ENCODE assay signal across 8 mouse cellular contexts in the genomic region with DNA sequence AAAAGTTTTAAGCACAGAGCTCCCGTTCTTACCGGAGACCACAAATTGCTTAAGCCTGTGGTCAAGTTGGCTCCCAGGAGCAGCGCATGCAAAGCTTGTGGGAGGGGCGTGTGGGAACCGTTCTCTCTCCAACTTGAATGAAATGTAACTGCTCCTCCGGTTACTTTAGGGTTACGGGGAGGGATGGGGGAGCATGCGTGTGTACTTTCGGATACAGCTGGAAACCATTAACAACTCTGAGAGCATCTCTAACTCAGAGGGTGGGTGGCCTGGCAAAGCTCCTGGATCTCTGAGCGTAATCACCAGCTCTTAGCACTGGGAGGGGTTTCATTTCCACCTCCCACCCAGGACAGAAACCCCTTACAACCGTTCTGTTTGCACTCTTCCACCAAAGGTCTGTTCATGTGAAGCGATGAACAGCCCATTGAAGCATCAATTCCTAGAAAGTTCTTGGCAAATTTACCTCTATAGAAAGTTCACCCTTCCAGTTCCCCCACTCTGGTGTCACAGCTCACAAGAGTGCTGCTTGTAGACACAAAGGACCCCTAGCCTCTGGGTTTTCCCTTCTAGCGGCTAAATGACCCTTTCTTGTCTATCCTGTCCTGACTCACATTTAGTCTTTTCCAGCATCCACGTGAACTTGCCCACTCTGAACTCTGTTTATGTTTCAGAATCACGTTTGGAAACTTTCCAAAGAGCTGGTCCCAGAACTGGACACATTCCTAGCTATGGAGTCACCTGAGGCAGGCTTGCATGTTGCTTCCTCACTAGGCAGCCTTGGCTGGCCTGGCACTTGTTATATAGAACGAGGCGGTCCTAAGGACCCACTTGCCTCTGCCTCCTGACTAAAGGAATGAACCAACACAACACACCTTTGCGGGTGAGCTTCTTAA. TPM values are rescaled to one million over a fixed set of nuclear protein-coding genes. Genes with fewer than 3 reads are reported as not detected.
DNase-seq lines count a peak whose midpoint lies in the region; ATAC-seq and TF ChIP-seq lines count a peak whose summit lies in the region.

No protein-coding gene starts in this region.

- TF ChIP-seq CTCF in brain, embryonic 14.5 days (IDR thresholded peaks at IDR 0.05; ENCODE audit: borderline replicate concordance, extremely low read depth, insufficient read depth, insufficient read length), result no peak

- H3K4me3 ChIP-seq in liver, embryonic 12.5 days, result no peak overlapping the region

- H3K27me3 ChIP-seq in liver, embryonic 12.5 days (replicated peaks), result peaks cover 17% of the 10 kb centered on the region

- H3K4me1 ChIP-seq in liver, embryonic 12.5 days, result peaks cover 18% of the 10 kb centered on the region

- peak; percentile 40 for DNase-seq in gastrocnemius, adult 18-20 months (ENCODE audit: low spot score)
- no peak for DNase-seq in gastrocnemius, adult 8-10 months (ENCODE audit: low spot score in 2 of 2)
- peak; percentile 54 for DNase-seq in brain, embryonic 14.5 days (ENCODE audit: low read depth)
- DNase-seq in heart, postnatal 14 days, result peak; percentile 11 to 20
- DNase-seq in cerebellum, adult 18-20 months, result no peak
- no peak for DNase-seq in thymus, postnatal 4 days
- no peak for DNase-seq in spleen, postnatal 14 days (ENCODE audit: low spot score in 2 of 2)

- WGBS in liver, embryonic 12.5 days (ENCODE audit: insufficient replicate concordance), result 27% methylated on average over 18 of the region's 18 CpGs

- intact Hi-C loops in heart, postnatal 14 days (cut with DNase I), result no loop called here

- H3K27ac ChIP-seq in liver, embryonic 12.5 days, result no peak overlapping the region

- no peak overlapping the region for H3K9ac ChIP-seq in liver, embryonic 12.5 days

- no peak for TF ChIP-seq POLR2A in brain, embryonic 14.5 days (IDR thresholded peaks at IDR 0.05; ENCODE audit: borderline replicate concordance, extremely low read depth, insufficient read depth, insufficient read length, poor library complexity, severe bottlenecking)

- no peaks in the 10 kb centered on the region for H3K36me3 ChIP-seq in liver, embryonic 12.5 days

- H3K4me2 ChIP-seq in liver, embryonic 12.5 days, result peak overlapping the region; percentile 37

- no peak for ATAC-seq in liver, embryonic 12.5 days

- H3K9me3 ChIP-seq in liver, embryonic 12.5 days (replicated peaks), result no peaks in the 10 kb centered on the region

RNA-seq across cellular contexts. Expression of gene Vit, which starts 55.1 kb away (rescaled TPM):
- total RNA-seq in gastrocnemius, adult 18-20 months (2021), result 1 to 10 TPM in 1 of 2 experiments, under 1 TPM in 1; 0.98 to 2.5 TPM
- total RNA-seq in gastrocnemius, adult 8-10 months (2022), result 1 to 10 TPM in 2 of 4 experiments, under 1 TPM in 2; 0.65 to 2.8 (median 1.3) TPM
- 11.0 and 13.5 TPM in 2 replicates for polyA plus RNA-seq in brain, embryonic 14.5 days (2012; rRNA removed)
- total RNA-seq in heart, postnatal 14 days (2021), result 1 to 10 TPM; 1.3 to 1.5 TPM
- polyA plus RNA-seq in liver, embryonic 12.5 days (2016; fragmentation: Nextera tagmentation; extraction: Ambion mirVana), result 0.06 and 0.11 TPM in 2 replicates

Comparison
In these comparisons a context has a peak if more than half of its experiments do, and no peak if none do; other contexts are left out.
1. DNase-seq: peak in gastrocnemius, adult 18-20 months (single experiment), brain, embryonic 14.5 days (single experiment) and heart, postnatal 14 days (2 of 2); none in gastrocnemius, adult 8-10 months (0 of 2), cerebellum, adult 18-20 months (0 of 2), thymus, postnatal 4 days (single experiment) and spleen, postnatal 14 days (0 of 2).